Mouse (Mus musculus) megakaryocyte, embryonic 14.5 days (primary cell): ENCODE results near the gene Tdo2.

Experiments
- FLI1 ChIP-seq: IDR thresholded peaks from 2 replicates; pipeline ENCODE4 v1.6.1; 2012; ENCODE audit warnings: low read length, inconsistent platforms, mixed read lengths
- GATA1 ChIP-seq: IDR thresholded peaks from 3 replicates; pipeline ENCODE4 v1.6.1; 2012; ENCODE audit warnings: mixed read lengths, low read length, inconsistent platforms, borderline replicate concordance

DNA sequence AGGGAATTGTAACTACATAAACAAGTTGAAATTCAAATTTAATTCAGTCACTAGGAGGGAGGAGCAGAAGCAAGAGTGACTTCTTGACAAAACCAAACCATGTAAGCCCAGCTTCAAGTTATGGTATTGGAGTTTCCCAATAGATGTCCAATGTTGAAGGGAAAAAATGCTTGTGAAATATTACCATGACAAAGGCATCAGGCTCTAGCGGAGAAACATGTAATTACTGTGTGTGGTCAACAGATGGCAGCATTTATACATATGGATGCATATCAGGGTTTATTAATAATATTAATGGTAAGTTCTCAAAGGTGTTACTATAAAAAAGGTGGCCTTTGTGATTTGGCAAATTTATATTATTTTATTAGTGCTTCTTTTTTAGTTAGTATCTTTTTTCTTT lies 20.0 kb upstream of the Tdo2 start:
- TF ChIP-seq GATA1 (no peak), FLI1 (no peak)
